Mouse (Mus musculus): ENCODE measurements around the gene Gata1. TPM values are rescaled to one million over a fixed set of nuclear protein-coding genes. Genes with fewer than 3 reads are reported as not detected.
"Not testable (repeated sequence)": the region's sequence is repeated elsewhere in the genome, so short reads cannot be mapped to it uniquely, and the experiment has no call there.

Gata1 gene
- polyA plus RNA-seq (2012; rRNA removed): 25.7 and 32.0 TPM in 2 replicates

GRCm38 (mm10) chrX:7977892-7978291, at the start of gene Gata1:
Gata1 (minus strand) TSS chrX:7978071.
- no peak for DNase-seq (ENCODE audit: low read depth in 1 of 2, low spot score in 2 of 2)
- Histone ChIP-seq H3K27ac (ENCODE audit: insufficient read depth, low read length) (no peak within 1 kb of the TSS), H3K36me3 (ENCODE audit: control insufficient read depth, insufficient read depth, low read length) (no peaks in the 10 kb centered on the region), H3K4me3 (ENCODE audit: extremely low read depth, insufficient read depth, insufficient read length) (no peak within 1 kb of the TSS), H3K4me1 (ENCODE audit: control insufficient read depth, insufficient read depth, insufficient read length) (no peaks in the 10 kb centered on the region), H3K27me3 (ENCODE audit: control insufficient read depth, insufficient read depth, low read length) (no peaks in the 10 kb centered on the region)
- WGBS: 84% methylated on average over 11 of the region's 11 CpGs
- TF ChIP-seq POLR2A (IDR thresholded peaks at IDR 0.05; ENCODE audit: low read depth, low read length) (no peak), CTCF (IDR thresholded peaks at IDR 0.05; ENCODE audit: extremely low read depth, insufficient read depth, insufficient read length, insufficient replicate concordance) (no peak)

- Histone ChIP-seq H3K27ac (ENCODE audit: insufficient read depth, low read length) (no peak overlapping the region), H3K4me3 (ENCODE audit: extremely low read depth, insufficient read depth, insufficient read length) (no peak overlapping the region), H3K4me1 (ENCODE audit: control insufficient read depth, insufficient read depth, insufficient read length) (no peaks in the 10 kb centered on the region), H3K27me3 (ENCODE audit: control insufficient read depth, insufficient read depth, low read length) (no peaks in the 10 kb centered on the region), H3K36me3 (ENCODE audit: control insufficient read depth, insufficient read depth, low read length) (no peaks in the 10 kb centered on the region)
- no peak for TF ChIP-seq CTCF (IDR thresholded peaks at IDR 0.05; ENCODE audit: extremely low read depth, insufficient read depth, insufficient read length, insufficient replicate concordance)
- no peak for TF ChIP-seq POLR2A (IDR thresholded peaks at IDR 0.05; ENCODE audit: low read depth, low read length)
- 59% methylated on average over 4 of the region's 4 CpGs for WGBS
- no peak for DNase-seq (ENCODE audit: low read depth in 1 of 2, low spot score in 2 of 2)
Observed at GRCm38 (mm10) chrX:8026811-8027210, 48.9 kb upstream of the Gata1 start.

GRCm38 (mm10) chrX:8024795-8025194, 46.9 kb upstream of the Gata1 start:
- TF ChIP-seq POLR2A (IDR thresholded peaks at IDR 0.05; ENCODE audit: low read depth, low read length) (no peak), CTCF (IDR thresholded peaks at IDR 0.05; ENCODE audit: extremely low read depth, insufficient read depth, insufficient read length, insufficient replicate concordance) (no peak)
- no peaks in the 10 kb centered on the region for H3K27me3 ChIP-seq (ENCODE audit: control insufficient read depth, insufficient read depth, low read length)
- 69% methylated on average over 2 of the region's 2 CpGs for WGBS
- DNase-seq (ENCODE audit: low read depth in 1 of 2, low spot score in 2 of 2): no peak
- no peaks in the 10 kb centered on the region for H3K4me1 ChIP-seq (ENCODE audit: control insufficient read depth, insufficient read depth, insufficient read length)
- H3K27ac ChIP-seq (ENCODE audit: insufficient read depth, low read length): no peak overlapping the region
- no peak overlapping the region for H3K4me3 ChIP-seq (ENCODE audit: extremely low read depth, insufficient read depth, insufficient read length)
- H3K36me3 ChIP-seq (ENCODE audit: control insufficient read depth, insufficient read depth, low read length): no peaks in the 10 kb centered on the region

GRCm38 (mm10) chrX:8020111-8020778, 42.4 kb upstream of the Gata1 start:
- no peak overlapping the region for H3K4me3 ChIP-seq (ENCODE audit: extremely low read depth, insufficient read depth, insufficient read length)
- 89% methylated on average over 2 of the region's 2 CpGs for WGBS
- no peaks in the 10 kb centered on the region for H3K4me1 ChIP-seq (ENCODE audit: control insufficient read depth, insufficient read depth, insufficient read length)
- H3K27ac ChIP-seq (ENCODE audit: insufficient read depth, low read length): no peak overlapping the region
- TF ChIP-seq CTCF (IDR thresholded peaks at IDR 0.05; ENCODE audit: extremely low read depth, insufficient read depth, insufficient read length, insufficient replicate concordance): no peak
- no peak for TF ChIP-seq POLR2A (IDR thresholded peaks at IDR 0.05; ENCODE audit: low read depth, low read length)
- H3K36me3 ChIP-seq (ENCODE audit: control insufficient read depth, insufficient read depth, low read length): no peaks in the 10 kb centered on the region
- no peaks in the 10 kb centered on the region for H3K27me3 ChIP-seq (ENCODE audit: control insufficient read depth, insufficient read depth, low read length)
- no peak for DNase-seq (ENCODE audit: low read depth in 1 of 2, low spot score in 2 of 2)

- 53% methylated on average over 2 of the region's 2 CpGs for WGBS
- H3K4me3 ChIP-seq (ENCODE audit: extremely low read depth, insufficient read depth, insufficient read length): no peak within 1 kb of the TSS
- no peaks in the 10 kb centered on the region for H3K27me3 ChIP-seq (ENCODE audit: control insufficient read depth, insufficient read depth, low read length)
- no peak within 1 kb of the TSS for H3K27ac ChIP-seq (ENCODE audit: insufficient read depth, low read length)
- DNase-seq (ENCODE audit: low read depth in 1 of 2, low spot score in 2 of 2): no peak
- TF ChIP-seq CTCF (IDR thresholded peaks at IDR 0.05; ENCODE audit: extremely low read depth, insufficient read depth, insufficient read length, insufficient replicate concordance) (no peak), POLR2A (IDR thresholded peaks at IDR 0.05; ENCODE audit: low read depth, low read length) (no peak)
- H3K4me1 ChIP-seq (ENCODE audit: control insufficient read depth, insufficient read depth, insufficient read length): no peaks in the 10 kb centered on the region
- no peaks in the 10 kb centered on the region for H3K36me3 ChIP-seq (ENCODE audit: control insufficient read depth, insufficient read depth, low read length)
Observed at GRCm38 (mm10) chrX:8018286-8018685, 40.4 kb upstream of the Gata1 start, which contains the start of gene Glod5. Glod5 (minus strand) TSS chrX:8018492.

GRCm38 (mm10) chrX:8017142-8017541, 39.3 kb upstream of the Gata1 start:
- Histone ChIP-seq H3K4me3 (ENCODE audit: extremely low read depth, insufficient read depth, insufficient read length) (no peak overlapping the region), H3K4me1 (ENCODE audit: control insufficient read depth, insufficient read depth, insufficient read length) (no peaks in the 10 kb centered on the region), H3K27me3 (ENCODE audit: control insufficient read depth, insufficient read depth, low read length) (no peaks in the 10 kb centered on the region), H3K27ac (ENCODE audit: insufficient read depth, low read length) (no peak overlapping the region), H3K36me3 (ENCODE audit: control insufficient read depth, insufficient read depth, low read length) (no peaks in the 10 kb centered on the region)
- TF ChIP-seq CTCF (IDR thresholded peaks at IDR 0.05; ENCODE audit: extremely low read depth, insufficient read depth, insufficient read length, insufficient replicate concordance): peak; percentile 40; the same call in 1 of the 2 replicates
- no peak for TF ChIP-seq POLR2A (IDR thresholded peaks at IDR 0.05; ENCODE audit: low read depth, low read length)
- peak; percentile 9 to 15 for DNase-seq (ENCODE audit: low read depth in 1 of 2, low spot score in 2 of 2)
- WGBS: 12% methylated on average over 5 of the region's 5 CpGs

GRCm38 (mm10) chrX:8015675-8016074, 37.8 kb upstream of the Gata1 start:
- H3K27ac ChIP-seq (ENCODE audit: insufficient read depth, low read length); H3K4me1 ChIP-seq (ENCODE audit: control insufficient read depth, insufficient read depth, insufficient read length); H3K27me3 ChIP-seq (ENCODE audit: control insufficient read depth, insufficient read depth, low read length); H3K36me3 ChIP-seq (ENCODE audit: control insufficient read depth, insufficient read depth, low read length); DNase-seq (ENCODE audit: low read depth in 1 of 2, low spot score in 2 of 2); H3K4me3 ChIP-seq (ENCODE audit: extremely low read depth, insufficient read depth, insufficient read length): not testable (repeated sequence)
- WGBS: 34% methylated on average over 7 of the region's 7 CpGs

Data from spleen, adult 2 months (tissue).